ENCODE assay signal across 28 mouse cellular contexts in the genomic region with DNA sequence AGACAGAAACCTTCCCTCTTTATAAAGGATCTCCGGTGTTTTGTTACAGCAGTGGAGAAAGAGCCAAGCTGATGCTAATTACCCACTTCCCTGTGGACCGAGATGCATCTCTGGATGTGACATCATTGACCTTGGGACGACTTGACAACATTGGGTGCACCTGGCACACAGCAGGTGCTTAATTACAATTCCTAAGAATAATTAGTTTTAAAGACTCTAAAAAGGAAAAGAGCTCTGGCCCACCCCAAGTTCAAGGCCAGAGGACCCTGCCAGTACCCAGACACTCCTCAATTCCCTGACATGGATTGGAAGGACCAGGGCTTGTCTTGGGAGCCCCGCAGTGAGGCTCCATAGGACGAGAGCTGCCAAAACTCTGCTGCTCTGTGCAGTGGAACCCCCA.
"Had no signal": no experiment of that assay in that cellular context is flagged by ENCODE, and none has a peak within 500 bp of the region (broad histone marks: within the 10 kb centered on the region; RNA-seq: fewer than 3 reads in every experiment).

No protein-coding gene starts in this region.

- ATAC-seq: liver, postnatal 0 days; lung, postnatal 0 days; midbrain, embryonic 15.5 days; midbrain, embryonic 16.5 days had no signal

- H3K4me3 ChIP-seq: limb, embryonic 12.5 days; limb, embryonic 13.5 days; limb, embryonic 15.5 days; liver, embryonic 12.5 days; liver, embryonic 13.5 days; liver, embryonic 15.5 days; lung, embryonic 15.5 days; megakaryocyte, embryonic 14.5 days; midbrain, embryonic 10.5 days; midbrain, embryonic 12.5 days; midbrain, embryonic 13.5 days; midbrain, embryonic 15.5 days; myocyte had no signal

- H3K27ac ChIP-seq: limb, embryonic 12.5 days; limb, embryonic 13.5 days; limb, embryonic 15.5 days; liver, embryonic 12.5 days; liver, embryonic 13.5 days; liver, embryonic 14.5 days; liver, embryonic 15.5 days; lung, embryonic 15.5 days; macrophage; midbrain, embryonic 10.5 days; midbrain, embryonic 12.5 days; midbrain, embryonic 13.5 days; midbrain, embryonic 15.5 days had no signal

- H3K9me3 ChIP-seq: limb, embryonic 12.5 days; limb, embryonic 13.5 days; limb, embryonic 15.5 days; liver, embryonic 12.5 days; liver, embryonic 13.5 days; liver, embryonic 15.5 days; lung, embryonic 15.5 days; megakaryocyte, embryonic 14.5 days; midbrain, embryonic 10.5 days; midbrain, embryonic 12.5 days; midbrain, embryonic 13.5 days; midbrain, embryonic 15.5 days had no signal

- H3K36me3 ChIP-seq: lung, embryonic 15.5 days; midbrain, embryonic 12.5 days had no signal

- H3K4me1 ChIP-seq: limb, embryonic 12.5 days; limb, embryonic 13.5 days; limb, embryonic 15.5 days; liver, embryonic 13.5 days; liver, embryonic 15.5 days; lung, embryonic 15.5 days; midbrain, embryonic 10.5 days; midbrain, embryonic 12.5 days; midbrain, embryonic 13.5 days; midbrain, embryonic 15.5 days had no signal

- DNase-seq: left cerebral cortex, postnatal 4 days; liver; liver, embryonic 13.5 days; liver, postnatal 0 days; lung, adult 18-20 months; lung, adult 2 months; lung, embryonic 14.5 days; lung, postnatal 10 days; lung, postnatal 14 days; lung, postnatal 36 days; lung, postnatal 4 days; midbrain, embryonic 14.5 days had no signal

- H3K27me3 ChIP-seq: limb, embryonic 12.5 days; limb, embryonic 13.5 days; limb, embryonic 15.5 days; liver, embryonic 12.5 days; liver, embryonic 13.5 days; liver, embryonic 15.5 days; lung, embryonic 15.5 days; megakaryocyte, embryonic 14.5 days; midbrain, embryonic 12.5 days; midbrain, embryonic 13.5 days; midbrain, embryonic 15.5 days had no signal
